1 mouse cellular context compared by ENCODE assay signal in the genomic region with DNA sequence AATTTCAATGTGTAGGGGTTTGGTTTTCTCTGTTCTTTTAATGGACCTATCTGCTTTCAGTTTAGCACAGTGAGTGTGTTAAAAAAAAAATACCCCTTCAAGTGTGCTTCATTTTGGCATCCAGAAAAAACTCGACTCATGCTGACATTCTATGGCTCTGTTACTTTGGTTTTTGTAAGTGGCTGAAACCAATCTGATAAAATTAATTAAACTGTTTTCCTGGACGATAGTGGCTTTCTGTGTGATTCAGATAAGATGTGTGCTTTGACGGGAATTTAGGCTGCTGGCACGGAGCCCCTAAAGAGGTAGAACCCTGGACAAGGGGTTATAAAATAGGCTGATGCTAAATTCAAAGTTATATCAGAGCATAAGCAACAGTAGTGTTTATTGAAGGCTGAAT.
TF ChIP-seq lines count a peak whose summit lies in the region.

No protein-coding gene starts in this region.

TF ChIP-seq in MEL, 35 proteins besides CTCF, POLR2A, EP300 and RAD21 (continued from another document):
- TF ChIP-seq MAFK (IDR thresholded peaks at IDR 0.05; ENCODE audit: borderline replicate concordance, low read depth, low read length) (no peak), TCF12 (IDR thresholded peaks at IDR 0.05; ENCODE audit: low read depth, low read length) (peak; percentile 80), SIN3A (IDR thresholded peaks at IDR 0.05; ENCODE audit: low read length) (peak; percentile 37; the same call in 1 of the 2 replicates), MAZ (IDR thresholded peaks at IDR 0.05; ENCODE audit: low read depth, low read length) (no peak), NELFE (IDR thresholded peaks at IDR 0.05; ENCODE audit: low read depth, low read length) (no peak), MAX (IDR thresholded peaks at IDR 0.05; ENCODE audit: low read length) (no peak; the same call in 1 of the 2 replicates), TAL1 (IDR thresholded peaks at IDR 0.05; ENCODE audit: low read length) (peak; percentile 28; the same call in 1 of the 2 replicates), ZNF384 (IDR thresholded peaks at IDR 0.05; ENCODE audit: low read depth, low read length) (peak; percentile 77), MXI1 (IDR thresholded peaks at IDR 0.05; ENCODE audit: low read depth, low read length) (0 out of 2 replicates have a peak, but pooled peaks have one; percentile 11), MYB (IDR thresholded peaks at IDR 0.05; ENCODE audit: low read depth, low read length) (no peak), ZKSCAN1 (IDR thresholded peaks at IDR 0.05; ENCODE audit: low read depth, low read length) (no peak), POLR2AphosphoS5 (IDR thresholded peaks at IDR 0.05; ENCODE audit: borderline replicate concordance, low read depth, low read length) (no peak), NRF1 (IDR thresholded peaks at IDR 0.05; ENCODE audit: insufficient read depth, low read depth, low read length, poor library complexity, severe bottlenecking) (no peak), RCOR1 (IDR thresholded peaks at IDR 0.05; ENCODE audit: low read depth, low read length) (peak; percentile 67; the same call in 1 of the 2 replicates), KAT2A (conservative IDR thresholded peaks at IDR 0.05; ENCODE audit: low read depth, low read length) (no peak), CHD1 (IDR thresholded peaks at IDR 0.05; ENCODE audit: low read depth, low read length) (no peak), USF1 (IDR thresholded peaks at IDR 0.05; ENCODE audit: low read depth, low read length) (no peak), HCFC1 (IDR thresholded peaks at IDR 0.05; ENCODE audit: low read depth, low read length) (no peak), MYC (IDR thresholded peaks at IDR 0.05; ENCODE audit: low read depth, low read length) (no peak), POLR2AphosphoS2 (IDR thresholded peaks at IDR 0.05; ENCODE audit: low read length) (no peak), ELF1 (IDR thresholded peaks at IDR 0.05; ENCODE audit: low read depth, low read length) (no peak), CHD2 (IDR thresholded peaks at IDR 0.05; ENCODE audit: low read length) (no peak)
